Mouse (Mus musculus): ENCODE data around the gene Acot3.
"Not testable (repeated sequence)": the region's sequence is repeated elsewhere in the genome, so short reads cannot be mapped to it uniquely, and the experiment has no call there.

Gene Acot3

GRCm38 (mm10) chr12:84042248-84042647 lies 9.7 kb upstream of the Acot3 start:
- no peak for DNase-seq (ENCODE audit: low spot score)

GRCm38 (mm10) chr12:84044045-84044444 lies 7.9 kb upstream of the Acot3 start:
- no peak for DNase-seq (ENCODE audit: low spot score)

GRCm38 (mm10) chr12:84046906-84047305 lies 5.0 kb upstream of the Acot3 start:
- no peak for DNase-seq (ENCODE audit: low spot score)

GRCm38 (mm10) chr12:84050744-84051143 lies 1.2 kb upstream of the Acot3 start:
- DNase-seq (ENCODE audit: low spot score) = peak; percentile 16

- DNase-seq (ENCODE audit: low spot score) = peak; percentile 22
These were observed 665 bp downstream of the Acot3 start for GRCm38 (mm10) chr12:84052609-84053008.

GRCm38 (mm10) chr12:84053173-84053572 lies 1.2 kb downstream of the Acot3 start:
- no peak for DNase-seq (ENCODE audit: low spot score)

- DNase-seq (ENCODE audit: low spot score) = peak; percentile 43
These were observed 1.9 kb downstream of the Acot3 start for GRCm38 (mm10) chr12:84053679-84054391.

- peak; percentile 35 for DNase-seq (ENCODE audit: low spot score)
These were observed 9.0 kb downstream of the Acot3 start for GRCm38 (mm10) chr12:84060946-84061345.

GRCm38 (mm10) chr12:84062336-84062735 lies 10.4 kb downstream of the Acot3 start:
- peak; percentile 34 for DNase-seq (ENCODE audit: low spot score)

- DNase-seq (ENCODE audit: low spot score) = peak; percentile 60
These were observed 11.3 kb downstream of the Acot3 start for GRCm38 (mm10) chr12:84063228-84063627.

- no peak for DNase-seq (ENCODE audit: low spot score)
These were observed 11.9 kb downstream of the Acot3 start for GRCm38 (mm10) chr12:84063833-84064232.

- peak; percentile 36 for DNase-seq (ENCODE audit: low spot score)
These were observed 12.7 kb downstream of the Acot3 start for GRCm38 (mm10) chr12:84064621-84065020.

GRCm38 (mm10) chr12:84067752-84068151 lies 15.8 kb downstream of the Acot3 start:
- DNase-seq (ENCODE audit: low spot score) = peak; percentile 20

- DNase-seq (ENCODE audit: low spot score) = peak; percentile 33
These were observed 16.4 kb downstream of the Acot3 start for GRCm38 (mm10) chr12:84068296-84068695.

- peak; percentile 3 for DNase-seq (ENCODE audit: low spot score)
These were observed 17.0 kb downstream of the Acot3 start, which contains the start of gene Acot5 for GRCm38 (mm10) chr12:84068986-84069385. Gene Acot5, plus strand, starts transcription at chr12:84069325.

- DNase-seq (ENCODE audit: low spot score) = peak; percentile 56
These were observed 17.6 kb downstream of the Acot3 start for GRCm38 (mm10) chr12:84069582-84069981.

- DNase-seq (ENCODE audit: low spot score) = no peak
These were observed 19.8 kb downstream of the Acot3 start for GRCm38 (mm10) chr12:84071696-84072095.

GRCm38 (mm10) chr12:84077371-84077990 lies 25.5 kb downstream of the Acot3 start:
- no peak for DNase-seq (ENCODE audit: low spot score)

GRCm38 (mm10) chr12:84083842-84084241 lies 31.9 kb downstream of the Acot3 start:
- DNase-seq (ENCODE audit: low spot score) = no peak

- DNase-seq (ENCODE audit: low spot score) = no peak
These were observed 32.6 kb downstream of the Acot3 start for GRCm38 (mm10) chr12:84084581-84084980.

- DNase-seq (ENCODE audit: low spot score) = not testable (repeated sequence)
These were observed 42.7 kb downstream of the Acot3 start for GRCm38 (mm10) chr12:84094666-84095065.

- no peak for DNase-seq (ENCODE audit: low spot score)
These were observed 47.7 kb downstream of the Acot3 start for GRCm38 (mm10) chr12:84099605-84100004.

GRCm38 (mm10) chr12:84100071-84100470 lies 48.1 kb downstream of the Acot3 start:
- DNase-seq (ENCODE audit: low spot score) = no peak
